Comparison of ENCODE assay signal across 26 mouse cellular contexts in the genomic region with DNA sequence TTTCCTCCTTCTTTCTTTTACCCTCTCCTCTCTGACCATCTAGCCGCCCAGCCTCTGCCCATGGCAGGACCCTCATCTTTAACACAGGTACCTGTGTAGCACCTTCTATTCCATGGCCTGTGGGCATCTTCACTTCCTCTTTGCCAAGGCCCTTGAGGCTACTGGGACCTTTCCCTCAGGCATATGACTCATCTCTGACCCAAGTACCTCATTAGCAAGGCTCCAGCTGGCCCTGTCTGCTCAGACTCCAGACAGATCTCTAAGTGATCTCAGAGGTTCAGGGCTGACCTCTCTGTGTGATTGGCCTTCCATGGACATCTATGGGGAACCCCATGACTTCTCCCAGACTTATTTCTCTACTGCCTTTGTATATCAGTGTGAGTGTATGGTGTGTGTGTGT. TPM values are rescaled to one million over a fixed set of nuclear protein-coding genes. Genes with fewer than 3 reads are reported as not detected.
A peak's percentile ranks its signal among the peaks of the same experiment; 100 is the strongest.
DNase-seq lines count a peak whose midpoint lies in the region; ATAC-seq and TF ChIP-seq lines count a peak whose summit lies in the region.
"Had no signal": no experiment of that assay in that cellular context is flagged by ENCODE, and none has a peak within 500 bp of the region (broad histone marks: within the 10 kb centered on the region; RNA-seq: fewer than 3 reads in every experiment).

No protein-coding gene starts in this region.

- WGBS in liver, postnatal 0 days (ENCODE audit: insufficient replicate concordance): 71% methylated on average over 1 of the region's 1 CpGs
- 94% methylated on average over 1 of the region's 1 CpGs for WGBS in stomach, postnatal 0 days
- WGBS in midbrain, embryonic 10.5 days: 92% methylated on average over 1 of the region's 1 CpGs

- H3K27me3 ChIP-seq in liver, postnatal 0 days (ENCODE audit: insufficient read depth, low read length): no peaks in the 10 kb centered on the region
- no peaks in the 10 kb centered on the region for H3K27me3 ChIP-seq in C2C12 (ENCODE audit: control insufficient read depth, insufficient read depth, insufficient read length)
- no peaks in the 10 kb centered on the region for H3K27me3 ChIP-seq in stomach, postnatal 0 days (ENCODE audit: control insufficient read depth, insufficient read depth, low read length)
- peaks cover 13% of the 10 kb centered on the region for H3K27me3 ChIP-seq in midbrain, embryonic 10.5 days (ENCODE audit: low read depth, poor library complexity, severe bottlenecking)
- H3K27me3 ChIP-seq: heart, embryonic 12.5 days; midbrain, embryonic 15.5 days had no signal

- no peaks in the 10 kb centered on the region for H3K36me3 ChIP-seq in liver, postnatal 0 days (replicated peaks; ENCODE audit: insufficient read depth, low read length)
- no peaks in the 10 kb centered on the region for H3K36me3 ChIP-seq in C2C12 (ENCODE audit: control insufficient read depth, insufficient read depth)
- H3K36me3 ChIP-seq in stomach, postnatal 0 days (ENCODE audit: control insufficient read depth, insufficient read depth, low read length): no peaks in the 10 kb centered on the region
- H3K36me3 ChIP-seq in midbrain, embryonic 10.5 days: no peaks in the 10 kb centered on the region
- H3K36me3 ChIP-seq: embryonic facial prominence, embryonic 12.5 days; G1E; heart, embryonic 12.5 days; hindbrain, embryonic 10.5 days; limb, embryonic 10.5 days; midbrain, embryonic 15.5 days; neural tube, embryonic 13.5 days had no signal

- ATAC-seq in liver, postnatal 0 days: peak; percentile 14; the same call in 1 of the 2 replicates
- ATAC-seq in common myeloid progenitor, adult 5-6 weeks (replicated peaks; ENCODE audit: low read depth, poor library complexity, severe bottlenecking): peak; percentile 53
- peak; percentile 11; the same call in 1 of the 2 replicates for ATAC-seq in stomach, postnatal 0 days (ENCODE audit: low FRiP score, low TSS enrichment)
- ATAC-seq in cerebellum, adult (ENCODE audit: insufficient number of reproducible peaks, low FRiP score, low TSS enrichment): no peak
- ATAC-seq: hindbrain, postnatal 0 days; intestine, embryonic 16.5 days; midbrain, embryonic 15.5 days had no signal

- no peak for TF ChIP-seq CTCF in liver, postnatal 0 days (IDR thresholded peaks at IDR 0.05; ENCODE audit: low read depth)
- no peak for TF ChIP-seq CTCF in C2C12 (IDR thresholded peaks at IDR 0.05; ENCODE audit: control insufficient read depth, insufficient read depth, insufficient read length)
- no peak for TF ChIP-seq CTCF in stomach, postnatal 0 days (IDR thresholded peaks at IDR 0.05; ENCODE audit: low read depth)

- no peak overlapping the region for H3K9ac ChIP-seq in liver, postnatal 0 days (replicated peaks)
- no peak overlapping the region for H3K9ac ChIP-seq in stomach, postnatal 0 days (ENCODE audit: low read length)
- H3K9ac ChIP-seq: embryonic facial prominence, embryonic 12.5 days; heart, embryonic 12.5 days; midbrain, embryonic 15.5 days; neural tube, embryonic 13.5 days had no signal

- no peaks in the 10 kb centered on the region for H3K79me3 ChIP-seq in C2C12 (ENCODE audit: low read depth)

- no peak overlapping the region for H3K4me2 ChIP-seq in liver, postnatal 0 days (ENCODE audit: low read depth, low read length)
- H3K4me2 ChIP-seq in stomach, postnatal 0 days (replicated peaks; ENCODE audit: low read depth): no peak overlapping the region
- H3K4me2 ChIP-seq: embryonic facial prominence, embryonic 12.5 days; heart, embryonic 12.5 days; midbrain, embryonic 15.5 days; neural tube, embryonic 13.5 days had no signal

- no peak overlapping the region for H3K27ac ChIP-seq in liver, postnatal 0 days (ENCODE audit: low read depth)
- no peak overlapping the region for H3K27ac ChIP-seq in stomach, postnatal 0 days (replicated peaks)
- no peak overlapping the region for H3K27ac ChIP-seq in midbrain, embryonic 10.5 days (replicated peaks)
- H3K27ac ChIP-seq: embryonic facial prominence, embryonic 12.5 days; hindbrain, embryonic 10.5 days; hindbrain, postnatal 0 days; limb, embryonic 10.5 days; midbrain, embryonic 15.5 days; neural tube, embryonic 13.5 days had no signal

- H3K79me2 ChIP-seq in C2C12 (ENCODE audit: control insufficient read depth, insufficient read depth): no peaks in the 10 kb centered on the region

- peaks cover 9% of the 10 kb centered on the region; the same call in 1 of the 2 replicates for H3K4me1 ChIP-seq in liver, postnatal 0 days (ENCODE audit: insufficient read depth)
- H3K4me1 ChIP-seq in stomach, postnatal 0 days (replicated peaks; ENCODE audit: control insufficient read depth, insufficient read depth): 0 out of 2 replicates have a peak, but pooled peaks cover 2% of the 10 kb centered on the region
- H3K4me1 ChIP-seq in midbrain, embryonic 10.5 days: peaks cover 16% of the 10 kb centered on the region
- H3K4me1 ChIP-seq: midbrain, embryonic 15.5 days had no signal

- no peaks in the 10 kb centered on the region for H3K9me3 ChIP-seq in liver, postnatal 0 days (ENCODE audit: low read length)
- no peaks in the 10 kb centered on the region for H3K9me3 ChIP-seq in stomach, postnatal 0 days (ENCODE audit: control insufficient read depth, low read length)
- H3K9me3 ChIP-seq in midbrain, embryonic 10.5 days (replicated peaks): no peaks in the 10 kb centered on the region
- H3K9me3 ChIP-seq: embryonic facial prominence, embryonic 12.5 days; G1E; heart, embryonic 12.5 days; hindbrain, embryonic 10.5 days; limb, embryonic 10.5 days; midbrain, embryonic 15.5 days; neural tube, embryonic 13.5 days had no signal

- no peak overlapping the region for H3K4me3 ChIP-seq in liver, postnatal 0 days (ENCODE audit: low read depth, low read length)
- H3K4me3 ChIP-seq in C2C12 (ENCODE audit: insufficient read depth, poor library complexity, severe bottlenecking): no peak overlapping the region
- no peak overlapping the region for H3K4me3 ChIP-seq in stomach, postnatal 0 days (ENCODE audit: low read depth, low read length)
- no peak overlapping the region for H3K4me3 ChIP-seq in midbrain, embryonic 10.5 days
- H3K4me3 ChIP-seq: embryonic facial prominence, embryonic 12.5 days; heart, embryonic 12.5 days; hindbrain, embryonic 10.5 days; limb, embryonic 10.5 days; midbrain, embryonic 15.5 days; neural tube, embryonic 13.5 days had no signal

- no peak for TF ChIP-seq EP300 in liver, postnatal 0 days (IDR thresholded peaks at IDR 0.05; ENCODE audit: low read depth)
- no peak for TF ChIP-seq EP300 in stomach, postnatal 0 days (optimal IDR thresholded peaks at IDR 0.05)

- H3ac ChIP-seq in C2C12 (ENCODE audit: control insufficient read depth, insufficient read length, low read depth): no peak overlapping the region

- DNase-seq in liver, postnatal 0 days: no peak
- DNase-seq in liver: no peak
- no peak for DNase-seq in stomach, postnatal 0 days (ENCODE audit: low spot score)
- no peak for DNase-seq in midbrain, embryonic 10.5 days (ENCODE audit: low spot score)
- DNase-seq: cerebellum, adult 11 months; cerebellum, postnatal 10 days; heart, postnatal 10 days; kidney, adult 9 months; kidney, postnatal 14 days; lung, postnatal 14 days; retina, postnatal 1 day; right cerebral cortex, postnatal 4 days; thymus, postnatal 4 days had no signal

TF ChIP-seq in C2C12, 6 proteins besides CTCF, POLR2A, EP300 and RAD21:
- TF ChIP-seq CEBPB (IDR thresholded peaks at IDR 0.05; ENCODE audit: low read depth) (no peak), MYOD1 (IDR thresholded peaks at IDR 0.05; ENCODE audit: control insufficient read depth, insufficient read length, low read depth) (peak; percentile 88), USF1 (IDR thresholded peaks at IDR 0.05; ENCODE audit: low read depth) (no peak)

RNA-seq across cellular contexts. Expression of a gene that starts 6.8 kb away (rescaled TPM):
- 194 and 201 TPM in 2 replicates for polyA plus RNA-seq in liver, postnatal 0 days (2015; fragmentation: Nextera tagmentation; extraction: Ambion mirVana)
- 38.4 TPM for polyA plus RNA-seq in C2C12 (2012; fragmentation: generic; extraction: Trizol)
- total RNA-seq in common myeloid progenitor, adult 5-6 weeks (2017): 0.78 and 0.87 TPM in 2 replicates
- polyA plus RNA-seq in stomach, postnatal 0 days (2015; fragmentation: Nextera tagmentation; extraction: Ambion mirVana): 7.8 and 8.8 TPM in 2 replicates
- 6.6 and 7.4 TPM in 2 replicates for polyA plus RNA-seq in midbrain, embryonic 10.5 days (2016; fragmentation: Nextera tagmentation; extraction: Ambion mirVana)
- total RNA-seq: megakaryocyte-erythroid progenitor cell, adult 5-6 weeks had no signal
- polyA plus RNA-seq: G1E had no signal

RNA-seq across cellular contexts. Expression of a gene that starts 40.2 kb away (rescaled TPM):
- polyA plus RNA-seq in liver, postnatal 0 days (2015; fragmentation: Nextera tagmentation; extraction: Ambion mirVana): 2,261 and 2,342 TPM in 2 replicates
- polyA plus RNA-seq in C2C12 (2012; fragmentation: generic; extraction: Trizol): 418 TPM
- total RNA-seq in common myeloid progenitor, adult 5-6 weeks (2017): 294 and 313 TPM in 2 replicates
- polyA plus RNA-seq in stomach, postnatal 0 days (2015; fragmentation: Nextera tagmentation; extraction: Ambion mirVana): 1,663 and 1,741 TPM in 2 replicates
- 767 and 805 TPM in 2 replicates for polyA plus RNA-seq in midbrain, embryonic 10.5 days (2016; fragmentation: Nextera tagmentation; extraction: Ambion mirVana)

RNA-seq across cellular contexts. Expression of a gene that starts 40.4 kb away (rescaled TPM):
- polyA plus RNA-seq in liver, postnatal 0 days (2015; fragmentation: Nextera tagmentation; extraction: Ambion mirVana): 5.1 and 5.5 TPM in 2 replicates
- polyA plus RNA-seq in C2C12 (2012; fragmentation: generic; extraction: Trizol): 19.8 TPM
- total RNA-seq in common myeloid progenitor, adult 5-6 weeks (2017): 4.1 and 12.9 TPM in 2 replicates
- polyA plus RNA-seq in stomach, postnatal 0 days (2015; fragmentation: Nextera tagmentation; extraction: Ambion mirVana): 10.1 and 11.9 TPM in 2 replicates
- 22.3 and 27.2 TPM in 2 replicates for polyA plus RNA-seq in midbrain, embryonic 10.5 days (2016; fragmentation: Nextera tagmentation; extraction: Ambion mirVana)
